Mouse (Mus musculus) cerebellum, adult 8-10 months (tissue): Measurements from ENCODE around the gene Stk32b.

Source experiments
- DNase-seq: peaks from one replicate; pipeline ENCODE4 v3.0.0; 2022

Gene Stk32b

DNA sequence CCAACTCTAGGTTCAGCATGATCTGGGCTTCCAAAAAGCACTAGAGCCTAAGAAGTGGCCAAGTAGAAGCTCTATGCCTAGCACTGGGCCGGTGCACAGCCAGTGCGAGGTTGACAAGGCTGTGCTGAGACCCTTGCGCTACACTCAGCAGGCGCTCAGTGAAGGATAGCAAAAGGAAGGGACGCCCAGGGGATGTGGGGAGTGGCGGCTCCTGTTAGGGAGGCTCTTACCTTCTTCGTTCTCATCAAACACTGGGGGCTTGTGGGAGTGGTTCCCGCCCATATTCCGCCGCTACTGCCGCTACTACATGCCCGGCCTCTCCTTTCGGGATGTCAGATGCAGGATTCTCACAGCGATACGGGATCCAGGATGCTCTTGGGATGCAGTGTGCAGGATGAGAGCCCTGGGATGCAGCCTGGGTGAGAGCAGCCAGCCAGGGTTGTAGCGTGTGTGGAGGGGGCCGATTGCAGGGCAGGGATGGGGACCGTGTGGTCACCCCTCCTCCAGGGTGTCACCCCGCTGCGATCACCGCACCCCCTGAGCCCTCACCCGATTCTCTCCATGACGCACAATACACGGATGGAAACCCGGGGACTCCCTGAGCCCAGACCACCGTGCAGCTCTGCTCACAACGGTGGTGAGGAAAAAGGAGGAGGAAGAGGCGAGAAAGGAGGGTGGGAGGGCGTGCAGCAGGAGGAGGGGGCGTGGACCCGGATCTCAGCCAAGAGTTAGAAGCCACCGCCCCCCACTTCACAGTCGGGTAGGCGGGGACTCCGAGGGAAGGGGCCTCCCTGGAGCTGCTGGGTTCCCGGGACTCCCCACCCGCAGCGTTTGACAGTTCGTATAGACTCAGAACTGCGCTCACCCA lies at the start of gene Stk32b:
TSS of gene Stk32b (minus strand) at position 667 of the 868 bp plus-strand sequence.
- DNase-seq: no peak

- DNase-seq: no peak
Observed at GRCm38 (mm10) chr5:37765851-37766250, 48.9 kb upstream of the Stk32b start.

DNA sequence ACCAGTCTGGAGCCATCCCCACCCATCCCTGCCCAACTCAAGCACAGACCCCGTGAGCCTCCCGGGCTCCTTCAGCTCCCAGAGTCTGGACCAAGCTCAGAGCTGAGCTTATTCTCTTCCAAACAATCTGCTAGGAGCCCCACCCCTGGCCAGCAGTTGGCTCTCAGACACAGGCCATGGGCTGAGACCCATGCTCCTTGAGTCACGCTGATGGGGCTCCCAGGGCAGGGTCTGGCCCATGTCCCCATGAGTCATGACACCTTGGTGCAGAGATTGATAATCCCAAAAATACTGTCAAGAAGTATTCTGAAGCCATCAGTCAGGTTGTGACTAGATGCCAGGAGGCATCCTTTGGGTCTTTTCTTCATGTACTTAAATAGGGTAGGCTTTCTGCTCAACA lies 45.1 kb upstream of the Stk32b start:
- DNase-seq: no peak

- no peak for DNase-seq
Observed at GRCm38 (mm10) chr5:37753366-37753765, 36.4 kb upstream of the Stk32b start.

- DNase-seq: peak; percentile 47
Observed at GRCm38 (mm10) chr5:37752027-37752967, 35.3 kb upstream of the Stk32b start.

DNA sequence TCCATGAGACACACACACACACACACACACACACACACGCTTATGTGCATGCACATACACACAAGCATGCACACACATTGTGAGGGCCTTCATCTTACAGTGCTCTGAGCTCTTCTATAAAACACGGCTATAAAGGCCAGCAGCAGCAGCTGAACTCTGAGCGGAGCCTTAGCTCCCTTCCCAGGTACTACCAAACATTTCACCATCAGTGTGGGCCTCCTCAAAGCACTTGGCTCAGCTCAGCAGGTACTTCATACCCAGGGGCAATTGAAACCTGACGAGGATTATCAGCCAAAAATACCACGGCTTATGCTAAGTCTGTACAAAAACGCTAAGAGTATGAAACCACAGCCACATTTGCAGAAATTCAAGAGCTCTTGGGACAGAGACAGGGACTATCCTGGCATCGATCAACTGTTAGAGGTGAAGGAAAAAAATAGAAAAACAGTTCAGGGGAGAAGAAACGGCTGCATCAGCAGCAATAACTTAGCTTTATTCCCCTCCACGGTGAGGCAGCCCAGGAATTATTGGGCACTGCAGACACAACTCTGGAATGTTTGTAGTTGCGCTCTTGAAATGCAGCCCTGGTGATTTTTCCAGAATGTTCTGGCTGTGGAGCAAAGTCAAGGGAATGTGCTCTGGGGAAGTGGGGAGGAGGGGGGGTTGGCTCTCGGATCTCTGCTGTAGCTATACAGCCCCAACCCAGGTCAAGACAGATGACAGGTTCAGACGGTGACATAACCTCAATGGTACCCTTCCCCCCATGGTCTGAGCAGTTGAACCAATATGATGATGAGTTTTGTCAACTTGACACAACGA lies 27.1 kb upstream of the Stk32b start:
- DNase-seq: no peak

DNA sequence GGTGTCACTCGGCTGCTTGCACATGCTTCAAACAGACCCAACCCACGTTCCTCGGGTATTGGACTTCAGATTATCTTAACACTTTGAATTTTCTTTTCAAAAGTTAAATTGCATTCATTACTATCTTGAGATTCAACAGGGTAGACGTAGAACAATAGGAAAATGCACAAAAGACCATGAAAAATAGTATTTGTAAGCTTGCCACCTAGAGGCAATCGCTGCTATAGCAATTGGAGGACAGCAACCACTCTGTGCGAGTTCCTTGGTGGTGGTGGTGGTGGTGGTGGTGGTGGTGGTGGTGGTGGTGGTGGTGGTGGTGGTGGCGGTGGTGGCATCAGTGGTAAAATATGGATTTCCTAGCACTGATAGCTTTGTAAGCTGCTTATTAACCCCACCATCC lies 19.2 kb upstream of the Stk32b start:
- no peak for DNase-seq

GRCm38 (mm10) chr5:37735224-37735623 lies 18.3 kb upstream of the Stk32b start, which contains the start of gene Cytl1:
TSS of gene Cytl1 (plus strand) at chr5:37735519.
- DNase-seq: no peak

DNA sequence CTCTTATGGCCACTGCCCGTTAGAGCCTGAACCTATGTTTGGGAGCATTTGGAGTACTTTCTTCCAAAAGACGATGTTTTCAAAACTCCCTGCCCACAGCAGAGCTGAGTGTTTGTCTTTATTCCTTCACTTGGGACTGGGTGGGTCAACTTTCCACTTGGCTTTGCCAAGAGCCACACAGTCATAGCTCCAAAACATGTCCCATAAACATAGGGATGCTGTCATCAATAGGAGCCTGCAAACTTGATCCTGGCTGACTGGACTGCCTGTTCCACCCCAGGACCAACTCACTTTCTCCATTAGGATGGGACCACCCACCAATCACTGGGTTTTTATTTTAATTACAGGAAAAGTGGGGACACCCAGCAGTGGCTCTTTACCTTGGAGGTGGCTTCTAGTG lies 13.8 kb upstream of the Stk32b start:
- no peak for DNase-seq

DNA sequence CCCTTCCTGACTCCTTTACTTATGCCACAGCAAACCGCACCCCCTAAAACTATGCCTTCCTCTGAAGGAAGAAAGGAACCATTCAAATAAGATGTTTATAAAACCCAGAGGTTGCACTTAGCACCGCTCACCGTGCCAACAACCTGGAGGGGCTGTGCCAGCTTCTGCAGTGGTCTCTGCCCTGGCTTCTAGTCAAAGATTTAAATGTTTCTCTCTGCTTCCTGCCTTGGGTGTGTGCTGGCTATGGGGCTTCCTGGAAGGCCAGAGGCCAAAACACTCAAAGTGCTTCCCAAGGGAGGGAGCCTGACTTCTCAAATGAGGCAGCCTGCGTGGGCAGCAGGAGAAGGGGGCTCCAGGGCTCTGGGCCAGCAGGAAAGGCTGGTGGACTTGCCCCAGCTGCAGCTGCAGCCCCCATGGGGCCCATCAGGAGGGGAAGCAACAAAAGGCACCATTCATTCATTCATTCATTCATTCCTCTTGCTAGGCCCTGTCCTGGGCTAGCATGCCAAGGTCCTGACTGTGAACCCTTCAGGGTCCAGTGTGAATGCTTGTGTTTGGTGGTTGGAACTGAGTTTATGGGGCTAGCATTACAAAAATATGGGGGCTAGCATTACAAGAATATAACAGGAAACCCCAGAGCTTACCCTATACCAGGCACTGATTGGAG lies 8.4 kb upstream of the Stk32b start:
- DNase-seq: no peak

DNA sequence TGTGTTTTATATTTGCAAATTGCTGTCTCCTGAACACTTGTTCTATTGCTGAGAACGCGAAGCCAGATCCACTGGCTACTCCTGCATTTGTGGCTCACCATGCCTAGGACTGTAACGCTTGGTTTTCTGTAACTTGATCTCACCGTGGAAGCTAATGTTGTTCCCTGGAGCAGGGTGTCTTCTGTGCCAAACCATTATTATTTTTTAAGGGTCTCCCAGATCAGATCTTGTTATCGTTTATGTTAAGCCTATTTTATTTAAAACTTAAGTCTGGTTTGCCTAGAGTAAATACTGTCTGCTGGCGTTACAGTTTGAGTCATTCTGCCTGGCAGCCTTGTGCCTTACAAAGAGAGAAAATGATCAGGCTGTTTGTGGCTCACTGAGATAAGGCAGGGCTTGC lies 3.7 kb upstream of the Stk32b start:
- DNase-seq: no peak

GRCm38 (mm10) chr5:37717384-37717963 lies 503 bp upstream of the Stk32b start:
- DNase-seq: peak; percentile 3

GRCm38 (mm10) chr5:37709257-37709904 lies 7.6 kb downstream of the Stk32b start:
- no peak for DNase-seq

- DNase-seq: no peak
Observed at GRCm38 (mm10) chr5:37708124-37708523, 8.8 kb downstream of the Stk32b start.

DNA sequence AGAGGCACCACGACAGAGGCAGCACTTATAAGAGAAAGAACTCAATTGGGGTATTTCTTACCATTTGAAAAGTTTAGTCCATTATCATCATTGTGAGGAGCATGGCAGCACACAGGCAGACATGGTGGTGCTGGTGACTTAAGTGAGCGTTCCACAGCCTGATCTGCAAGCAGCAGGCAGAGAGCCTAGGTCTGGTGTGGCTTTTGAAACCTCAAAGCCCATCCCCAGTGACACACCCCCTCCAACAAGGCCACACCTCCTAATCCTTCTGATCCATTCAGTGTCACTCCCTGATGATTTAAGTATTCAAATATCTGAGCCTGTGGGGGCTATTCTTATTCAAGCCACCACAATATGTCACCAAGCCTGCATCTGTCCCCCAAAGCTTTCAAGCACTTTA lies 12.0 kb downstream of the Stk32b start:
- no peak for DNase-seq

- DNase-seq: no peak
Observed at GRCm38 (mm10) chr5:37699757-37700156, 17.2 kb downstream of the Stk32b start.

DNA sequence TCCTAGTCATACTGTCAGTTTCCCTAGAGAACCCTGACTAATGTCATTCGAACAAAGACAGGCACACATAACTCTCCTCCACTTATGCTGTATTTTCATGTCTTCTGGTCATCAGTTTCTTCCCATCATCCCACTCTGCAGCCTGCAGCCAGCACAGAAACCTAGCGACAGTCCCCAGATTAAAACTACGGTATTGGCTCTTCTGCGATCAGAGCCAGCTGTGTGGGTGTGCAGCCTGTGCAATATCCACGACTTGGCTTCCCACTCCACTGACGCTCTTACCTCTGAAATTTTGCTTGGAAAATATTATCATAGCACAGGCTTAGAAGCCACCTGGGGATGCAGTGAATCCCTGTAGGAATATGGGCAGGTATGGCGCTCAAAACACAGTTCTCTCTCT lies 19.7 kb downstream of the Stk32b start:
- no peak for DNase-seq

DNA sequence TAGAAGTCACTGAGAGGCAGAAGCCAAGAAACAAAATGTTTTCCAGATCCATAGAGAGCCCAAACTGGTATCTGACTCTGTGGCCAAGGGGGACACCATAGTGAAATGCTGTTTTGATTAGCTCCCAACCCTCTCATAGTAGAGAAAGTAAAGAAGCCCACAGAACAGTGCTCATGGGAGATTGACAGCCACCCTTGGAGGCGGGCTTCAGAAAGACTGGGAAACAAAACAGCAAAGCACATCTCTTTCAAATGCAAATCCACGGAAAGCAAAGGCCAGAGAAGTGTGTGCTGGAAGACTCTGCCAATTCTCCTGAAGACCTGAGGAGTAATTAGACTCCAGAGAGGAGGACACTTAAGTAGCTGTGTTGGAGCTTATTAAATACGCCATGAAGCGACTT lies 21.2 kb downstream of the Stk32b start:
- no peak for DNase-seq

- DNase-seq: no peak
Observed at GRCm38 (mm10) chr5:37692759-37693158, 24.2 kb downstream of the Stk32b start.

DNA sequence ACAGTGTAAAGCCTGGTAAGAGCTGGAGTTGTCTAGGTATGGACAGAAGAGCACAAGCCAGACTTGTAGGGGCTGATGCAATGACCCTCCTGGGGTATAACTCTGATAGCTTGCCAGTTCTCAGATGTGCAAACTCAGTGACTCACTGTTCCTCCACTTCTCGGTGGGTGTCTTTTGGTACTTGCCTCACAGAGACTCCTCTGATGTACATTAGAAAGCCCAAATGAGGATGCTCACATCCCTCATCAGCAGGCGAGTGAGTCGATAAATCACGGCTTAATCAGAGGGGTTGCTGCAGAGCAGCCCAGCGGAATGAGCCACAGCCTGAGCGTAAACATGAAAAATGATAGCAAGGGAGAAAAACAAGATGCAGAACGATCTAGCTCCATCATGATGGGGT lies 46.2 kb downstream of the Stk32b start:
- no peak for DNase-seq

- DNase-seq: no peak
Observed at GRCm38 (mm10) chr5:37664962-37665361, 52.0 kb downstream of the Stk32b start.
